Mouse (Mus musculus) midbrain, embryonic 12.5 days (tissue): ENCODE measurements at regions not wholly inside any gene's neighbourhood (a gene's known extent, or its start where the extent isn't known, plus 50 kb on each side); places are given as distances from the start of the nearest gene placed in this dataset.

ENCODE experiments used
- ATAC-seq: fragments of 200-750 bp; cut with Nextera tagmentation; 2 replicates; pipeline ENCODE4 v1.8.0; 2017; ENCODE audit warnings: low read depth, moderate TSS enrichment, moderate library complexity; ENCODE audit not compliant: low FRiP score
- H3K27ac ChIP-seq: fragments of 300-500 bp; sonication (generic); replicated peaks from 2 replicates; pipeline ENCODE4 v1.5.1; 2016; ENCODE audit warnings: mild to moderate bottlenecking
- H3K27me3 ChIP-seq: fragments of 300-500 bp; sonication (generic); 2 replicates; pipeline ENCODE4 v1.6.1; 2016; ENCODE audit warnings: mild to moderate bottlenecking
- H3K36me3 ChIP-seq: fragments of 300-500 bp; sonication (generic); 2 replicates; pipeline ENCODE4 v1.6.1; 2016
- H3K4me1 ChIP-seq: fragments of 300-500 bp; sonication (generic); 2 replicates; pipeline ENCODE4 v1.6.1; 2016
- H3K4me2 ChIP-seq: fragments of 300-500 bp; sonication (generic); replicated peaks from 2 replicates; pipeline ENCODE4 v1.6.1; 2016; ENCODE audit warnings: mild to moderate bottlenecking, moderate library complexity
- H3K4me3 ChIP-seq: fragments of 300-500 bp; sonication (generic); 2 replicates; pipeline ENCODE4 v1.5.1; 2016; ENCODE audit warnings: mild to moderate bottlenecking
- H3K9ac ChIP-seq: fragments of 300-500 bp; sonication (generic); replicated peaks from 2 replicates; pipeline ENCODE4 v1.6.1; 2016; ENCODE audit warnings: mild to moderate bottlenecking, moderate library complexity
- H3K9me3 ChIP-seq: fragments of 300-500 bp; sonication (generic); 2 replicates; pipeline ENCODE4 v1.6.1; 2016; ENCODE audit warnings: mild to moderate bottlenecking
- WGBS: fragments of 180-500 bp; shearing (Covaris S2); methylation state at CpG from one replicate; pipeline ENCODE4 v1.1.7; 2016; 5-methylcytosine and 5-hydroxymethylcytosine counted together

GRCm38 (mm10) chr3:157695128-157696075 lies 128.7 kb downstream of the Ptger3 start:
- 87% methylated on average over 19 of the region's 19 CpGs for WGBS
- ATAC-seq, result no peak
- no peaks in the 10 kb centered on the region for H3K36me3 ChIP-seq
- H3K4me3 ChIP-seq, result no peak overlapping the region
- no peaks in the 10 kb centered on the region for H3K4me1 ChIP-seq
- H3K4me2 ChIP-seq, result no peak overlapping the region
- no peaks in the 10 kb centered on the region for H3K27me3 ChIP-seq
- H3K27ac ChIP-seq, result no peak overlapping the region
- H3K9me3 ChIP-seq, result no peaks in the 10 kb centered on the region
- H3K9ac ChIP-seq, result no peak overlapping the region
